Mouse (Mus musculus) liver, embryonic 15.5 days (tissue): ENCODE results near the gene Ift43. TPM values are rescaled to one million over a fixed set of nuclear protein-coding genes. Genes with fewer than 3 reads are reported as not detected.

Experiments
- ATAC-seq: fragments of 200-750 bp; cut with Nextera tagmentation; 2 replicates; pipeline ENCODE4 v1.8.0; 2017; ENCODE audit warnings: moderate number of reproducible peaks, mild to moderate bottlenecking, moderate library complexity; ENCODE audit not compliant: insufficient read depth
- H3K27ac ChIP-seq: fragments of 300-500 bp; sonication (generic); replicated peaks from 2 replicates; pipeline ENCODE4 v1.5.1; 2015; ENCODE audit warnings: mild to moderate bottlenecking, inconsistent platforms
- H3K27me3 ChIP-seq: fragments of 300-500 bp; sonication (generic); 2 replicates; pipeline ENCODE4 v1.6.1; 2015; ENCODE audit warnings: mild to moderate bottlenecking, inconsistent platforms
- H3K36me3 ChIP-seq: fragments of 300-500 bp; sonication (generic); replicated peaks from 2 replicates; pipeline ENCODE4 v1.6.1; 2015; ENCODE audit warnings: moderate library complexity, mild to moderate bottlenecking, inconsistent platforms
- H3K4me1 ChIP-seq: fragments of 300-500 bp; sonication (generic); replicated peaks from 2 replicates; pipeline ENCODE4 v1.6.1; 2015; ENCODE audit warnings: inconsistent platforms
- H3K4me2 ChIP-seq: fragments of 300-500 bp; sonication (generic); 2 replicates; pipeline ENCODE4 v1.6.1; 2015; ENCODE audit warnings: moderate library complexity, mild to moderate bottlenecking, inconsistent platforms
- H3K4me3 ChIP-seq: fragments of 300-500 bp; sonication (generic); replicated peaks from 2 replicates; pipeline ENCODE4 v1.5.1; 2015; ENCODE audit warnings: mild to moderate bottlenecking, inconsistent platforms
- H3K9ac ChIP-seq: fragments of 300-500 bp; sonication (generic); 2 replicates; pipeline ENCODE4 v1.6.1; 2015; ENCODE audit warnings: moderate library complexity, mild to moderate bottlenecking, inconsistent platforms
- H3K9me3 ChIP-seq: fragments of 300-500 bp; sonication (generic); replicated peaks from 2 replicates; pipeline ENCODE4 v1.6.1; 2016; ENCODE audit warnings: inconsistent platforms
- WGBS: fragments of 180-500 bp; shearing (Covaris S2); methylation state at CpG from one replicate; pipeline ENCODE4 v1.1.7; 2015; ENCODE audit warnings: mixed read lengths; ENCODE audit not compliant: insufficient replicate concordance; 5-methylcytosine and 5-hydroxymethylcytosine counted together
- polyA plus RNA-seq: library from polyadenylated mRNA; unstranded; fragments of >200 nt; fragmentation: Nextera tagmentation; extraction: Ambion mirVana; gene quantifications from 2 replicates; pipeline ENCODE4 v1.2.1, GENCODE M21; 2015

Gene Ift43
- polyA plus RNA-seq, 1 experiment from 2014 or later = 7.3 TPM

DNA sequence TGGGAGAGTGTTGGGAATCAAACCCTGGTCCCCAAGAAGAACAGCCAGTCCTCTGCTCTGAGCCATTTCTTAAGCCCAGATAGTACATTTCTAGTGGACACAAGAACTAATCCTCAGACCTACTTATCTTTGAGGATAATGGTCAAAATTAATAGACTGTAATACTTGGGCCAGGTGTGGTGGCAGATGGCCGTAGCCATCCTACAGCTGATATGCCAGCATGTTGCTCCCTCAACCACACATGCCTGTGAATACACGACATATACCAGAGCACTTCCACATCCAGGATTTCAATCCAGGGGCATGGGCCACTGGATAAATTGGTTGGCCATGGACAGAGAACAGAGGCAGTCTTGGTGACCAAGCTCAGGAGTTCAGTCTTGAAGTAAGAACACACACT, 27.0 kb upstream of the Ift43 start:
- Histone ChIP-seq H3K4me1 (0 out of 2 replicates have a peak, but pooled peaks cover 11% of the 10 kb centered on the region), H3K36me3 (0 out of 2 replicates have a peak, but pooled peaks cover 2% of the 10 kb centered on the region)
- WGBS = 72% methylated on average over 2 of the region's 2 CpGs

DNA sequence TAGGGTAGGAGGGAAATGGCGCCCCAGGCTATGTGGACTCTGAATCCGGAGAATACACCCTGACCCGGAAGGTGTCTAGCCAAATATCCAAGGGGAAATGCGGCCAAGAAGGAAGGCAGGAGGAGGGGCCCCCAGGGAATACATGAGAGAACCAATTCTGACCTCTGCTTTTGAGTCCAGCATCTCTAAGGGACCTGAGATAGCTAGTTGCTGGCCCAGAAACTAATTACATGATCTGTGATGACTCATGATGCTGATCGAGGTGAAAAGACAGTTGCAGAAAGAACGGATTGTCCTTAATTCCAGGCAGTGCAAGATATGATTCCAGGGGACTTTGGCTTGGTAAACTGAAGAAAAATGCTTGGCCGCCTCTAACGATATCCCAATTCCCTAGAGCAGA, 25.4 kb upstream of the Ift43 start:
- no peak for ATAC-seq
- Histone ChIP-seq H3K36me3 (0 out of 2 replicates have a peak, but pooled peaks cover 2% of the 10 kb centered on the region), H3K4me2 (no peak overlapping the region), H3K9me3 (no peaks in the 10 kb centered on the region), H3K4me1 (peaks cover 4% of the 10 kb centered on the region; the same call in 1 of the 2 replicates), H3K27ac (no peak overlapping the region), H3K9ac (no peak overlapping the region), H3K27me3 (peaks cover 1% of the 10 kb centered on the region; the same call in 1 of the 2 replicates), H3K4me3 (no peak overlapping the region)
- 74% methylated on average over 8 of the region's 8 CpGs for WGBS

More for the DNA sequence above, 27.0 kb upstream of the Ift43 start:
- H3K27me3 ChIP-seq = no peaks in the 10 kb centered on the region
- no peak for ATAC-seq
- no peak overlapping the region for H3K27ac ChIP-seq
- no peak overlapping the region for H3K4me3 ChIP-seq
- no peak overlapping the region for H3K4me2 ChIP-seq
- H3K9me3 ChIP-seq = no peaks in the 10 kb centered on the region
- no peak overlapping the region for H3K9ac ChIP-seq

DNA sequence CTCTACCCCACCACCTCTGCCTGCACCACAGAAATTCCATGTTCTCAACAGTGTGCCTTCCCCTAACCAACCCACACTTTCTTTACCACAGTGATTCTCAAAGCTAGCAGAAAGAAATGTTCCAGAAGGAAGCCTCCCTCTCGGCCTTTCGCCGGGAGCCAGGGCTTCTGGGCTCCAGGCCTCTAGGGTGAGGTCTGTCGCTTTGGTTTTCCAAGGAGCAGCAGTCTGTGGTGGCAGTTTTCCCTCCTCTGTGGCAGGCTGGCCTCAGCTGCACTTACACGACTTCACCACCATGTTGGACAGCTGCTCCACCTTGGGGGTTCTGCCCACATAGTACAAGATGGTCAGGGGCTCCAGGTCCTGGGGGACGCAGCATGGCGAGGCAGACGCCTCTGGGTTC, 24.8 kb upstream of the Ift43 start:
- no peak overlapping the region for H3K4me2 ChIP-seq
- H3K9me3 ChIP-seq = no peaks in the 10 kb centered on the region
- no peak overlapping the region for H3K27ac ChIP-seq
- H3K9ac ChIP-seq = no peak overlapping the region
- 74% methylated on average over 8 of the region's 8 CpGs for WGBS
- no peak for ATAC-seq
- H3K27me3 ChIP-seq = peaks cover 2% of the 10 kb centered on the region; the same call in 1 of the 2 replicates
- peaks cover 4% of the 10 kb centered on the region; the same call in 1 of the 2 replicates for H3K4me1 ChIP-seq
- 0 out of 2 replicates have a peak, but pooled peaks cover 2% of the 10 kb centered on the region for H3K36me3 ChIP-seq
- no peak overlapping the region for H3K4me3 ChIP-seq

DNA sequence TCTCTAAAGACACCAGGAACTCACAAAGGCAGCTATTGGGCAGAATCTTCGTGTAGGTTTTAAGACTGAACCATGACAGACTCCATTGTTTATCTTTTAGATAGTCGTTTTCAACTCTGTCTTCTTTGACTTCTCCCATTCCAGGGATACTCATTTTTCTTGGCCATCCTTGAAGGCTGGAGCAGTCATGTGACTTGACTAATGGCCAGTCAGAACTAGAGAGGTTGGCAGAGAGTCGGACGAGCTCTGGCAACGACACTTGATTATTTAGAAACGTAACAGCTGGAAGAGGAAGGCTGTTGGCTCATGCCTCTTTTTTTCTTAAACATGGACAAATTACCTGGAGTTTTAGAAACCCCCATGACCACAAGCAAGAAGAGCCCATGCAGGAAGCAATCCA, 23.0 kb upstream of the Ift43 start:
- H3K27ac ChIP-seq = no peak overlapping the region
- H3K4me2 ChIP-seq = no peak overlapping the region
- WGBS = 64% methylated on average over 6 of the region's 6 CpGs
- no peaks in the 10 kb centered on the region for H3K9me3 ChIP-seq
- ATAC-seq = no peak
- H3K36me3 ChIP-seq = 0 out of 2 replicates have a peak, but pooled peaks cover 2% of the 10 kb centered on the region
- no peak overlapping the region for H3K4me3 ChIP-seq
- H3K4me1 ChIP-seq = peaks cover 4% of the 10 kb centered on the region; the same call in 1 of the 2 replicates
- H3K9ac ChIP-seq = no peak overlapping the region
- H3K27me3 ChIP-seq = peaks cover 2% of the 10 kb centered on the region; the same call in 1 of the 2 replicates

DNA sequence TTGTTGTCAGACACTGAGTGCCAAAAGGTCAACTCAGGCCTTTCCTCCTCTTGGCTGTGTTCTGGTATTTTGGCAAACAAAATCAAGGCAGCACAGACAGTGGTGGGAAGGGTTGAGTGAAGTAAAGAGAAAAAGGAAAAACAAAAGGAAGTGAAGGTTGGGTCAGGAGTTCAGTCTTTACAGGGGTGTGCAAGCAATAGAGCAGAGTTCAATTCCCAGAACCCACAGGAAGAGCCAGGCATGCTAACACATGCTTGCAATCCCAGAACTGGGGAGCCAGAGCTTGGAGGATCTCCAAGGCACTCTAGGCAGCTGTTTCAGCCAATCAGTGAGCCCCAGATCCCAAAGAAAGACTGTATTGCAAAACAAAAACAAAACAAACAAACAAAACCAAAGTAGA, 17.5 kb upstream of the Ift43 start:
- Histone ChIP-seq H3K4me3 (no peak overlapping the region), H3K9me3 (no peaks in the 10 kb centered on the region), H3K4me1 (peaks cover 4% of the 10 kb centered on the region; the same call in 1 of the 2 replicates), H3K9ac (no peak overlapping the region), H3K27ac (no peak overlapping the region), H3K4me2 (no peak overlapping the region), H3K27me3 (peaks cover 2% of the 10 kb centered on the region; the same call in 1 of the 2 replicates), H3K36me3 (no peaks in the 10 kb centered on the region)
- no peak for ATAC-seq

DNA sequence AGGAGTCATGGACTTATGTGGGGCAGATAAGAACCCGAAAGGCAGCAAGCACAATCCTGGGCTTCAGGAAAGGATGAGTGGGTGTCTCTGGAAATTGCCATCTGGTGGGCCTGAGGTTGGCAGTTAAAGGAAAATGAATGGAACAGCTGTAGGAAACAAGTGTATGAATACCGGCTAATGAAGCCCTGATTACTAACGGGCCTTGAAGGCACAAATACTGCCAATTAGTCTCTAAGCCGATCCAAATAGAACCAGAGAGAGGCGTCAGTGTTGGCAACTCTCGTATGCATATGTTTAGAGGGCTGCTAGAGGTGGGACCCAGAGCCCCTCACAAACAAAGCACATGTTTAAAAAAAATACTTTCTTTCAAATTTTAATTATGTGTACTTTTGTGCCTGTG, 10.9 kb upstream of the Ift43 start:
- Histone ChIP-seq H3K27ac (no peak overlapping the region), H3K9ac (no peak overlapping the region), H3K27me3 (peaks cover 14% of the 10 kb centered on the region), H3K9me3 (no peaks in the 10 kb centered on the region), H3K4me1 (no peaks in the 10 kb centered on the region), H3K4me3 (no peak overlapping the region), H3K36me3 (no peaks in the 10 kb centered on the region), H3K4me2 (no peak overlapping the region)
- ATAC-seq = no peak
- 73% methylated on average over 6 of the region's 6 CpGs for WGBS

DNA sequence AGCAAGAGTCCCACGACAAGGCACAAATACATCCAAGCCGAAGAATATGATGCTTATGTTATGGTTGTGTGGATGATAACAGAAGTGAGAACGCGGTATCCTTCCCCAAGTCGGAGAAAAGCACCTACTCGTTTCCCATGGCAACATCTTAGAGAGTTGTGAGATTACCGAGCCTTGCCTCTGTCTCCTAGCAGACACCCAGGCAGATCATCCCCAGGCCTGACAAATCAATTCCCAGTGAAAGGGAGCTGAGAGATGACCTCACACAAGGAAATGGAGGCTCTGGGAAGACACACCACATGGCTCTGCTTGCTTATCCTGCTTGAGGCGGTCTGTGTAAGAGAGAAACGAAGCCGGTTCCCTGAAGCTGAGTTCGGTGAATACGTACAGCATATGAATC, 7.7 kb upstream of the Ift43 start:
- no peak overlapping the region for H3K9ac ChIP-seq
- H3K9me3 ChIP-seq = no peaks in the 10 kb centered on the region
- peaks cover 45% of the 10 kb centered on the region for H3K27me3 ChIP-seq
- no peak for ATAC-seq
- 0 out of 2 replicates have a peak, but pooled peaks cover 8% of the 10 kb centered on the region for H3K4me1 ChIP-seq
- no peak overlapping the region for H3K27ac ChIP-seq
- H3K36me3 ChIP-seq = no peaks in the 10 kb centered on the region
- H3K4me3 ChIP-seq = no peak overlapping the region
- no peak overlapping the region for H3K4me2 ChIP-seq
- WGBS = 69% methylated on average over 12 of the region's 12 CpGs

DNA sequence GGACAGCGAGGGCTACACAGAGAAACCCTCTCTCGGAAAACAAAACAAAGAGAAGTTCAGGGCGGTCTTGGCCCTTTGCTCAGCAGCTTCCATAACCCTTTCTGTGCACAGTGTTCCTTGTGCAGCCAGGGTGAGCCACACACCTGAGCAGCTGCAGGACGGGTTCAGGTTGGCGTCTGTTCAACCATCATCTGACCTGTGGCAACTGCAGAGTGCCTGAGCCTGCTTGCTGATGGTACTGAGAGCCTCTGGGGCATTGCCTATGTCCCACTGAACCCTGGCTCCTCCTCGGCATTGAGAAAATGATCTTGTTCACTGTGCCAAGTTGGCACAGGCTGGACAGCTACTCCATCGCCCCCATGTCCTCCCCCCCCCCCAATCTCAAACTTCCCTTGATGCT, 7.0 kb upstream of the Ift43 start:
- Histone ChIP-seq H3K9me3 (no peaks in the 10 kb centered on the region), H3K36me3 (no peaks in the 10 kb centered on the region), H3K27me3 (peaks cover 52% of the 10 kb centered on the region), H3K4me2 (no peak overlapping the region), H3K9ac (no peak overlapping the region), H3K4me1 (0 out of 2 replicates have a peak, but pooled peaks cover 8% of the 10 kb centered on the region), H3K4me3 (no peak overlapping the region), H3K27ac (no peak overlapping the region)
- 61% methylated on average over 7 of the region's 7 CpGs for WGBS
- ATAC-seq = no peak

DNA sequence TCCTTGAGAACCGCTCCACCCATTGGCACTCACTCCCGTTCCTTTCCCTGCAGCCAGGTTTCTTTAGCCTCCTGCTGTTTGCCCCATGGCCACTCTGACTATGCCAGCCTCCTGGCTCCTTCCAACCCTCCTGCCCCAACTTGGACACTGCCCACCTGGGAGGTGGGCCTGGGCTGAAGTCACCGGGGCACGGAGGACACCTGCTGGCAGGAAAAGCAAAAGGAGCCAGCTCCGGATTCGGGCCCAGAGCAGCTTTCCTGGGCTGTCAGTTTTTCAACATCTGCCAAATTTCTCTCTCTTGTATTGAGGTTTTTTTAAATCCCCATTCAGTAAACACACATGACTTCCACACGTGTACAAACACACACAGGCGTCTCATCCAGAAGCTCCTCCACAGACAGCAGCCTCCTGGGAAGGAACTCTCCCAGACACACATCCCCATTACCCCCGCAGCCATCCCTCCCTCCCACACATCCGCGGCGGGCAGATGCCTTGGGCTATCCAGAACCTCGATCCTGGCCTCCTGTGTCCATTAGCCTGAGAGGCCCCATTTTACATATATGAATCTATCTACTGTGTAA, 5.9 kb upstream of the Ift43 start:
- Histone ChIP-seq H3K4me3 (no peak overlapping the region), H3K4me2 (no peak overlapping the region), H3K4me1 (0 out of 2 replicates have a peak, but pooled peaks cover 8% of the 10 kb centered on the region), H3K9me3 (no peaks in the 10 kb centered on the region), H3K27ac (no peak overlapping the region), H3K27me3 (peaks cover 63% of the 10 kb centered on the region), H3K36me3 (no peaks in the 10 kb centered on the region), H3K9ac (no peak overlapping the region)
- no peak for ATAC-seq
- 22% methylated on average over 13 of the region's 13 CpGs for WGBS

DNA sequence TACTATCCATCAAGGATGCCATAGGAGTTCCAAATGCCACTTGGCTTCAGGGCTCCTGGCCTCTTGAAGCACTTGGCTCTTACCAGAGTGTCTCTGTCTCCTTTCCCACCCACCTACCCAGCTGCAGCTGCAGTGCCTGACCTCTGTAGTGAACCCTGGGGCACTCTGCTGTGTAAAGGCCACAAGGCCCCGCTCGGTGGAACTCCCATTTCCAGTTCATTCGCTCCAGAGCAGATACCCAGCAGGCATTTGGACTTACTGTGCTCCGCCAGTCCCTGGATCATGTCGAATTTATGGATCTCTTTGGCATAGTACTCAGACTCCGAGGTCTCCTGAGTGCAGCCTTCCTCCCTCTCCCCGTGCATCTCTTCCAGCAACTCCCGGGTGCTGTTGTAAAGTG, 5.0 kb upstream of the Ift43 start:
- no peak for ATAC-seq
- H3K4me3 ChIP-seq = no peak overlapping the region
- no peak overlapping the region for H3K4me2 ChIP-seq
- H3K27me3 ChIP-seq = peaks cover 72% of the 10 kb centered on the region
- WGBS = 44% methylated on average over 8 of the region's 8 CpGs
- H3K9me3 ChIP-seq = no peaks in the 10 kb centered on the region
- no peak overlapping the region for H3K9ac ChIP-seq
- no peaks in the 10 kb centered on the region for H3K36me3 ChIP-seq
- no peak overlapping the region for H3K27ac ChIP-seq
- H3K4me1 ChIP-seq = peaks cover 10% of the 10 kb centered on the region; the same call in 1 of the 2 replicates

DNA sequence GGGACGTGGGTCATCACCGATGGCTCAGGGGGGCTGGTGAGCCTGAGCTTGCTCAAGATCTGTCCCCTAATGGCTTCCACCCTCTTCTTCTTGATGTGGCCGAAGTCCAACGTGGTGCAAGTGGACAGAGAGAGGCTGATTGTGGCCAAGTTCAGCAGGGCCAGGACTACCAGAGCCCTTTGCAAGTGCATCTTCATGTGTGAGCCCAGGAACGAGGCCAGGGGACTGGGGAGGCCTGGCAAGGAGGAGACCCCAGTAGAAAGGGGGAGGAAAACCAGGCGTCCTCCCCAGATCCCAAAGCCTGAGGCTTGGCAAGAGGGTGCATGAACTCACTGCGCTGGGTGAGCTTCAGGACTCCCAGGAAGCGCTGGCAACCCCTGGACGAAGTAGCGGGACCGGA, 4.6 kb upstream of the Ift43 start:
- WGBS = 34% methylated on average over 11 of the region's 11 CpGs
- Histone ChIP-seq H3K27ac (no peak overlapping the region), H3K36me3 (no peaks in the 10 kb centered on the region), H3K4me1 (peaks cover 12% of the 10 kb centered on the region; the same call in 1 of the 2 replicates), H3K4me3 (peak overlapping the region; percentile 55; the same call in 1 of the 2 replicates), H3K9ac (no peak overlapping the region), H3K27me3 (peaks cover 76% of the 10 kb centered on the region), H3K9me3 (no peaks in the 10 kb centered on the region), H3K4me2 (peak overlapping the region; percentile 76)
- no peak for ATAC-seq

DNA sequence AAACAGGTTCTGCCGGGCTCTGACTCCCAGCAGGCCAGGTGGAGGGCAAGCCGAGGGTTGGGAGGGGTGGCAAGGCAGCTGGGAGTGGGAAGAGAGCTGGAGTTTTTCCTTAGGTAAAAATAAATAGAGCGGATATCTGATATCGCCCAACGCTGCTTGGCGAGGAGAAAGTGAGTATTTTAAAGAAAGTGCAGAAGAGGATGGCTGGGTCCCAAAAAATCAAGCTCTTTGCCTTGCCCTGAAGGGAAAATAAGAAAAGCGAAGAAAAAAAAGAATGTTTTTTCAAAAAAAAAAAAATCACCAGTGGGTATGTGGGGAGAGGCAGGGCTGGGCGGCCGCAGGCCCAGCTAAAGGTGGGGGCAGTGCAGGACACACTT, 4.2 kb upstream of the Ift43 start:
- no peaks in the 10 kb centered on the region for H3K36me3 ChIP-seq
- 42% methylated on average over 9 of the region's 9 CpGs for WGBS
- H3K27me3 ChIP-seq = peaks cover 80% of the 10 kb centered on the region
- H3K27ac ChIP-seq = no peak overlapping the region
- no peak overlapping the region for H3K9ac ChIP-seq
- H3K4me3 ChIP-seq = peak overlapping the region; percentile 55
- no peaks in the 10 kb centered on the region for H3K9me3 ChIP-seq
- peaks cover 13% of the 10 kb centered on the region; the same call in 1 of the 2 replicates for H3K4me1 ChIP-seq
- no peak for ATAC-seq
- peak overlapping the region; percentile 76 for H3K4me2 ChIP-seq
